Mouse (Mus musculus) sigmoid colon, adult 10 weeks (tissue): ENCODE results near the gene Olfr1107. TPM values are rescaled to one million over a fixed set of nuclear protein-coding genes. Genes with fewer than 3 reads are reported as not detected.

Experiments
- polyA plus RNA-seq: library from polyadenylated mRNA; stranded (reverse); fragments of 350-450 nt; fragmentation: Illumina TruSeq; extraction: RNeasy Lipid Tissue Mini Kit (QIAGEN cat#74804); gene quantifications from one replicate; pipeline ENCODE4 v1.2.3, GENCODE M21; 2014; ENCODE audit warnings: low read depth, low replicate concordance

Gene Olfr1107
- polyA plus RNA-seq, result not detected

DNA sequence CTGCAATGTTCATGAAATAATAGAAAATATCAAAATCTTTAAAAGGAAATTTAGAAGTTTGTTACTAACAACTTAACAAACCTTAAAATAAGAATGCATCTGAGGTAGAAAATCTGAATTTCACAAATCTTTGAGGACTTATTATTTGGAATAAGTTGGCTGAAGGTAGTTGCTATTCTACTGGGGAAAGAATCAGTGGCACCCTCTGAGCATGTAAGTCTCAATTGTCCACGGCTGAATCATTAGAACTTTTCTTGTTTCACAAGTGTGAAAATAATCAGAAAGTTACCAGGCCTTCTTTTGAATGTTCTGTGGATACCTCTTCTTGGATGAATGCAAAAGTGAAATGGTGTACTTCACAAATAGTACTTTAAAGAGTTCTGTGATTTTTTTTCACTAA lies at the start of gene Olfr1107:
Gene Olfr1107, minus strand, starts transcription at position 101 of the 400 bp plus-strand sequence.

DNA sequence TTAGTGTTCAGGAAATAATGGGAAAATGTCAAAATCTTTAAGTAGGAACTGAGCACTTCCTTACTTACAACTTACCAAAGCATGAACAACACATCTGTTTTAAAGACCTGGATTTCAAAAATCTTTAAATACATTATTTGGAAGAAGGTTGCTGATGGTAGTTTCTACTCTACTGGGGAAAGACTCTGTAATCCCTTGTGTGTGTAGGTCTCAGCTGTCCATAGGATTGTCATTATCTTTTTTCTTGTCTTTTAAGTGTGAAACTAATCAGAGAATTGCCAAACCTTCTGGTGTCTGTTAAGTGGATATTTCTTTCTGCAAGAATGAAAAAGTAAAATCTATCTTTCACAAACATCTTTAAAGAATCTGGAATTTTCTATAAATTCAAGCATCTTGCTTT lies 38.9 kb upstream of the Olfr1107 start, which contains the start of gene Olfr259:
Gene Olfr259, minus strand, starts transcription at position 101 of the 400 bp plus-strand sequence.

DNA sequence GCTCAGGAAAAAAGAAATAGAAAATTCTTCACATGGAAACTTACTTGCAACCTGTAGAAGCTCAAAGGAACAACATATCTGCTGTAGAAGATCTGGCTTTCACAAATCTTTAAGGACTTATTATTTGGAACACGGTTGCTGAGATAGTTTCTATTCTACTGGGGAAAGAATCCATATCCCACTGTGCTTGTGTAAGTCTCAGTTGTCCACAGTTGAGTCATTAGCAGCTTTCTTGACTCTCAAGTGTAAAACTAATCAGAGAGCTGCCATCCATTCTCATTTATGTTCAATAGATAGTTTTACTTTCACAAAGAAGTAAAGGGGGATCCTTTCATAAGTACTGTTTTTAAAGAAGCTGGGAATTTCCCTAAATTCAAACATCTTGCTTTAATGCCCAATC lies 20.3 kb upstream of the Olfr1107 start, which contains the start of gene Olfr1109:
Gene Olfr1109, minus strand, starts transcription at position 101 of the 400 bp plus-strand sequence.

GRCm38 (mm10) chr2:87052173-87052572 lies 23.4 kb downstream of the Olfr1107 start, which contains the start of gene Olfr1106:
Gene Olfr1106 (minus strand): TSS chr2:87052273.

DNA sequence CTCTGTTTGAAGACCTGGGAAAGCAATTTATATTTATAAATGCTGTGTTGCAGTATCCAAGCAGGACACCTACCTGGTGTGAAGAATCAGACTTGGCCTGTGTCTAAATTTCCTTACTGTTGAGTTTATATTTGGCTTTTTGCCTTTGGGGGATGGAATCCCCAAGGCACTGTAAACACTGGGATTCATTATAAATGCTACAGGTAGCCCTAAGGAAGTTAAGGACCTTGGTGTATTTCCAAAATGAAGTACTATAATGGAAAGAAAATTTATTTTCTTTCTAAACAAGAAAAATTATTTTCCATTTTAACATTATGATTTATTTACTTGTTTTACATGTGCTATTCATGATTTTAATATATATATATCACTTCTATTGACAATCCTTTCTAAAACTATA lies 39.2 kb downstream of the Olfr1107 start, which contains the start of gene Olfr1105:
Gene Olfr1105, minus strand, starts transcription at position 101 of the 400 bp plus-strand sequence.

DNA sequence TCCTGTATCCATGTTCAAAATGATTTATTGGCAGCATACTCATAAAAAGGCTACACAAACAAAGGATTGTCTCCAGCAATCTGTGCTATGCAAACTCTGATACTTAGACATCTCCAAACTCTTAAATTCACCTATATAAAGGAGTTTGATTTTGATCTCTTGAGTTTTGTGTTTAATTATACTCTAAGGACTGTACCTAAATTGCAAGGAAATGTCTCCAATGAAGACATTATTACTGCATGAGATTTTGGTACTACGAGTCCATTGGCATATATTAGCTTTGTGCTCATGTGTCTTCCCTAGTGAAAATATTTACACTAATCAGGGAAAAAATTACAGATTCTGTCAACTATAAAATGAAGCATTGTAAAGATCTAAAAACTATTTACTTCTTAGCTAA lies 48.6 kb downstream of the Olfr1107 start, which contains the start of gene Olfr1104:
Gene Olfr1104, minus strand, starts transcription at position 101 of the 400 bp plus-strand sequence.

Other genes with a start within 250 kb of the Olfr1107 start
- gene Olfr1095, start 224.1 kb downstream of the Olfr1107 start, polyA plus RNA-seq, result not detected
- not detected for gene Gm13723, start 201.0 kb downstream of the Olfr1107 start, polyA plus RNA-seq
- gene Olfr1097, start 183.6 kb downstream of the Olfr1107 start, polyA plus RNA-seq, result not detected
- not detected for gene Olfr1098, start 151.3 kb downstream of the Olfr1107 start, polyA plus RNA-seq
- gene Olfr1099, start 115.1 kb downstream of the Olfr1107 start, polyA plus RNA-seq, result not detected
- not detected for gene Olfr1100, start 95.9 kb downstream of the Olfr1107 start, polyA plus RNA-seq
- not detected for gene Olfr1101, start 84.6 kb downstream of the Olfr1107 start, polyA plus RNA-seq
- gene Olfr1102, start 77.4 kb downstream of the Olfr1107 start, polyA plus RNA-seq, result not detected
- not detected for gene Olfr1104, start 48.7 kb downstream of the Olfr1107 start, polyA plus RNA-seq
- not detected for gene Olfr1105, start 39.3 kb downstream of the Olfr1107 start, polyA plus RNA-seq
- gene Olfr1106, start 23.5 kb downstream of the Olfr1107 start, polyA plus RNA-seq, result not detected
- gene Olfr1109, start 20.2 kb upstream of the Olfr1107 start, polyA plus RNA-seq, result not detected
- gene Olfr259, start 38.8 kb upstream of the Olfr1107 start, polyA plus RNA-seq, result not detected
- not detected for gene Olfr1110, start 64.5 kb upstream of the Olfr1107 start, polyA plus RNA-seq
- not detected for gene Olfr1111, start 76.8 kb upstream of the Olfr1107 start, polyA plus RNA-seq
- not detected for gene Olfr1112, start 112.0 kb upstream of the Olfr1107 start, polyA plus RNA-seq
- not detected for gene Olfr1113, start 133.2 kb upstream of the Olfr1107 start, polyA plus RNA-seq
- gene Olfr1115, start 172.2 kb upstream of the Olfr1107 start, polyA plus RNA-seq, result not detected
- gene Olfr1116, start 191.7 kb upstream of the Olfr1107 start, polyA plus RNA-seq, result not detected
- not detected for gene Olfr1118, start 231.8 kb upstream of the Olfr1107 start, polyA plus RNA-seq